Mouse (Mus musculus) monocyte, adult 59 days (primary cell): Measurements from ENCODE around the gene Mrps12. TPM values are rescaled to one million over a fixed set of nuclear protein-coding genes. Genes with fewer than 3 reads are reported as not detected.

Experiments used
- total RNA-seq, 2 experiments: library from RNA; stranded (reverse); gene quantifications; one replicate each; pipeline ENCODE4 v1.2.4; 2023

Mrps12 gene
- 10 to 100 TPM; 19.5 to 25.1 TPM for total RNA-seq

GRCm38 (mm10) chr7:28741709-28742438 lies at the start of gene Mrps12, which contains the start of gene Sars2:
TSS of gene Mrps12 (minus strand) at chr7:28741820.
TSS of gene Sars2 (plus strand) at chr7:28741992.

GRCm38 (mm10) chr7:28788307-28789195 lies 46.9 kb upstream of the Mrps12 start, which contains the start of gene Rinl:
TSS of gene Rinl (plus strand) at chr7:28788969.

GRCm38 (mm10) chr7:28767462-28767965 lies 25.9 kb upstream of the Mrps12 start, which contains the start of gene Nfkbib:
TSS of gene Nfkbib (minus strand) at chr7:28767512.

GRCm38 (mm10) chr7:28766173-28766879 lies 24.7 kb upstream of the Mrps12 start, which contains the start of gene Sirt2:
TSS of gene Sirt2 (plus strand) at chr7:28766735.

GRCm38 (mm10) chr7:28756079-28756478 lies 14.5 kb upstream of the Mrps12 start, which contains the start of gene Ccer2:
TSS of gene Ccer2 (plus strand) at chr7:28756174.

GRCm38 (mm10) chr7:28716590-28717281 lies 24.9 kb downstream of the Mrps12 start, which contains the start of gene Fbxo17:
TSS of gene Fbxo17 (plus strand) at chr7:28716804.

GRCm38 (mm10) chr7:28692545-28693320 lies 48.9 kb downstream of the Mrps12 start, which contains the start of gene Fbxo27:
TSS of gene Fbxo27 (plus strand) at chr7:28692849.

Other genes starting within 250 kb of the Mrps12 start
- gene Ifnl2, start 231.4 kb downstream of the Mrps12 start, total RNA-seq, result not detected
- gene Ifnl3, start 219.0 kb downstream of the Mrps12 start, total RNA-seq, result not detected
- not detected for gene Sycn, start 200.9 kb downstream of the Mrps12 start, total RNA-seq
- 1 to 10 TPM; 1.5 to 2.3 TPM for gene Nccrp1, start 194.6 kb downstream of the Mrps12 start, total RNA-seq
- gene Samd4b, start 143.7 kb downstream of the Mrps12 start, total RNA-seq, result 10 to 100 TPM; 59.5 to 62.7 TPM
- gene Pak4, start 143.6 kb downstream of the Mrps12 start, total RNA-seq, result 10 to 100 TPM; 30.1 to 35.2 TPM
- not detected for gene Acp7, start 110.5 kb downstream of the Mrps12 start, total RNA-seq
- not detected for gene Fbxo27, start 49.0 kb downstream of the Mrps12 start, total RNA-seq
- under 1 TPM; 0.94 to 1.00 TPM for gene Fbxo17, start 25.0 kb downstream of the Mrps12 start, total RNA-seq
- 10 to 100 TPM in 1 of 2 experiments, 1 to 10 TPM in 1; 8.9 to 12.5 TPM for gene Sars2, start 172 bp upstream of the Mrps12 start, total RNA-seq
- not detected for gene Ccer2, start 14.4 kb upstream of the Mrps12 start, total RNA-seq
- gene Sirt2, start 24.9 kb upstream of the Mrps12 start, total RNA-seq, result 100 to 1,000 TPM in 1 of 2 experiments, 10 to 100 TPM in 1; 95.2 to 113 TPM
- gene Nfkbib, start 25.7 kb upstream of the Mrps12 start, total RNA-seq, result 100 to 1,000 TPM; 127 to 137 TPM
- gene Rinl, start 47.1 kb upstream of the Mrps12 start, total RNA-seq, result 10 to 100 TPM; 16.0 to 20.8 TPM
- gene Hnrnpl, start 66.7 kb upstream of the Mrps12 start, total RNA-seq, result 100 to 1,000 TPM; 416 to 451 TPM
- gene Ech1, start 83.4 kb upstream of the Mrps12 start, total RNA-seq, result 10 to 100 TPM; 68.4 to 69.6 TPM
- gene Lgals4, start 92.0 kb upstream of the Mrps12 start, total RNA-seq, result 1 to 10 TPM; 3.2 to 3.9 TPM
- gene Lgals7, start 122.0 kb upstream of the Mrps12 start, total RNA-seq, result 1 to 10 TPM in 1 of 2 experiments, not detected in 1; 1.2 TPM
- gene Capn12, start 139.6 kb upstream of the Mrps12 start, total RNA-seq, result not detected
- gene Actn4, start 220.5 kb upstream of the Mrps12 start, total RNA-seq, result 100 to 1,000 TPM; 108 to 133 TPM
- 100 to 1,000 TPM; 279 to 296 TPM for gene Eif3k, start 240.0 kb upstream of the Mrps12 start, total RNA-seq
- gene Map4k1, start 240.2 kb upstream of the Mrps12 start, total RNA-seq, result 10 to 100 TPM; 78.6 to 81.8 TPM